Mouse (Mus musculus) retina, embryonic 14.5 days (tissue): ENCODE results near the gene Eya2.

ENCODE experiments used
- DNase-seq: peaks from one replicate; pipeline ENCODE4 v3.0.0-alpha.2; 2015; ENCODE audit warnings: low spot score

Gene Eya2

GRCm38 (mm10) chr2:165818985-165819948, 224.4 kb downstream of the Eya2 start:
- DNase-seq: peak; percentile 92

GRCm38 (mm10) chr2:165820073-165820472, 225.2 kb downstream of the Eya2 start:
- no peak for DNase-seq

- no peak for DNase-seq
These were observed 225.8 kb downstream of the Eya2 start for GRCm38 (mm10) chr2:165820504-165821095.
